Comparison of ENCODE assay signal across 11 mouse cellular contexts in the genomic region with DNA sequence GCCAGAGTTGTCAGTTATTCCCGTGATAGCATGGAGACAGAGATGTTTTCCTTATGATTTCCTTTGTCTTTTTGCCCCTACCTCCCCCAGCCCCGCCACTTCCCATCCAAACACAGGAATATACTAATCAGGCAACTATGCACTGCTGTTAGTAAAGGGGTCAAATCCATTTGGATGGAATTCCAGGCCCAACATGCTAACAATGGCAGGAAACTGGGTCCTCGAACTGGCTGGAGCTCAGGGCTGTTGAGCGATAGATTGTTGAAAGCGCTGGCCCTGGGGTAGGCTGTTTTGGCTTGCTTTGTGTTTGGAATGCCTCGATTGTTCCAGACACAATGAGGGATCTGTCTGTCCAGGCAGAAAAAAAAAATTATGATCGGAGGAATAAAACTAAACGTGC.
A peak's percentile ranks its signal among the peaks of the same experiment; 100 is the strongest.
DNase-seq lines count a peak whose midpoint lies in the region; ATAC-seq lines count a peak whose summit lies in the region.
"Had no signal": no experiment of that assay in that cellular context is flagged by ENCODE, and none has a peak within 500 bp of the region (broad histone marks: within the 10 kb centered on the region; RNA-seq: fewer than 3 reads in every experiment).

No protein-coding gene starts in this region.

- H3K27ac ChIP-seq in liver, embryonic 16.5 days (ENCODE audit: low read length) = no peak overlapping the region
- peak overlapping the region; percentile 57 for H3K27ac ChIP-seq in heart, embryonic 11.5 days (ENCODE audit: low read depth, low read length)
- H3K27ac ChIP-seq: limb, embryonic 10.5 days; stomach, embryonic 15.5 days had no signal

- 46% methylated on average over 8 of the region's 8 CpGs for WGBS in liver, embryonic 16.5 days (ENCODE audit: insufficient replicate concordance)
- 65% methylated on average over 8 of the region's 8 CpGs for WGBS in heart, embryonic 11.5 days (ENCODE audit: insufficient replicate concordance)

- peak; percentile 41; the same call in 1 of the 2 replicates for ATAC-seq in liver, embryonic 16.5 days (ENCODE audit: low read depth)
- ATAC-seq in heart, embryonic 11.5 days (replicated peaks; ENCODE audit: insufficient number of reproducible peaks, low FRiP score, low TSS enrichment) = no peak

- no peak for DNase-seq in liver
- DNase-seq in kidney, postnatal 25 days = peak; percentile 37 to 52
- peak; percentile 3 for DNase-seq in skeletal muscle tissue, adult 2 months (ENCODE audit: low read depth, low spot score)
- DNase-seq in right cerebral cortex, postnatal 10 days (ENCODE audit: low spot score in 2 of 2) = no peak
- DNase-seq in thymus, adult 18-20 months = no peak
- DNase-seq: cerebellum, postnatal 36 days had no signal

- no peaks in the 10 kb centered on the region for H3K36me3 ChIP-seq in liver, embryonic 16.5 days (ENCODE audit: control insufficient read depth, insufficient read depth)
- H3K36me3 ChIP-seq in heart, embryonic 11.5 days (ENCODE audit: control insufficient read depth, insufficient read depth, low read length) = no peaks in the 10 kb centered on the region
- H3K36me3 ChIP-seq: limb, embryonic 10.5 days; stomach, embryonic 15.5 days had no signal

- H3K4me3 ChIP-seq in liver, embryonic 16.5 days (ENCODE audit: low read depth, low read length) = no peak overlapping the region
- no peak overlapping the region for H3K4me3 ChIP-seq in heart, embryonic 11.5 days (ENCODE audit: low read depth, low read length)
- H3K4me3 ChIP-seq: limb, embryonic 10.5 days; megakaryocyte, embryonic 14.5 days; stomach, embryonic 15.5 days had no signal

- no peak overlapping the region for H3K4me2 ChIP-seq in liver, embryonic 16.5 days (ENCODE audit: low read depth, low read length)
- no peak overlapping the region for H3K4me2 ChIP-seq in heart, embryonic 11.5 days
- H3K4me2 ChIP-seq: stomach, embryonic 15.5 days had no signal

- no peaks in the 10 kb centered on the region for H3K4me1 ChIP-seq in liver, embryonic 16.5 days (ENCODE audit: control insufficient read depth, low read depth, low read length)
- H3K4me1 ChIP-seq in heart, embryonic 11.5 days (ENCODE audit: control insufficient read depth, insufficient read depth, low read length) = peaks cover 34% of the 10 kb centered on the region

- no peak overlapping the region for H3K9ac ChIP-seq in liver, embryonic 16.5 days (ENCODE audit: low read depth, low read length)
- no peak overlapping the region for H3K9ac ChIP-seq in heart, embryonic 11.5 days (ENCODE audit: low read depth, low read length)
- H3K9ac ChIP-seq: stomach, embryonic 15.5 days had no signal

- no peaks in the 10 kb centered on the region for H3K27me3 ChIP-seq in liver, embryonic 16.5 days (ENCODE audit: control insufficient read depth, insufficient read depth, low read depth, low read length)
- no peaks in the 10 kb centered on the region for H3K27me3 ChIP-seq in heart, embryonic 11.5 days (ENCODE audit: control insufficient read depth, insufficient read depth, low read length)
- H3K27me3 ChIP-seq: megakaryocyte, embryonic 14.5 days; stomach, embryonic 15.5 days had no signal

- no peaks in the 10 kb centered on the region for H3K9me3 ChIP-seq in liver, embryonic 16.5 days (replicated peaks; ENCODE audit: control insufficient read depth, low read length)
- no peaks in the 10 kb centered on the region for H3K9me3 ChIP-seq in heart, embryonic 11.5 days (replicated peaks; ENCODE audit: control insufficient read depth, low read length)
- H3K9me3 ChIP-seq: limb, embryonic 10.5 days; stomach, embryonic 15.5 days had no signal

Comparison
In these comparisons a context has a peak if more than half of its experiments do, and no peak if none do; other contexts are left out.
1. DNase-seq: peak in kidney, postnatal 25 days (2 of 2) and skeletal muscle tissue, adult 2 months (single experiment); none in liver (single experiment), right cerebral cortex, postnatal 10 days (0 of 2) and thymus, adult 18-20 months (0 of 2).